Mouse (Mus musculus) cerebellum, adult 2 months (tissue): ENCODE measurements at regions not wholly inside any gene's neighbourhood (a gene's known extent, or its start where the extent isn't known, plus 50 kb on each side); places are given as distances from the start of the nearest gene placed in this dataset.
"Not testable (repeated sequence)": the region's sequence is repeated elsewhere in the genome, so short reads cannot be mapped to it uniquely, and the experiment has no call there.

ENCODE experiments used
- DNase-seq, 2 experiments: peaks; one replicate each; pipeline ENCODE4 v3.0.0; 2021
- H3K27ac ChIP-seq: fragments of 200-500 bp; 2 replicates; pipeline ENCODE4 v1.5.1; 2012; ENCODE audit warnings: low read length, control low read depth, inconsistent platforms; ENCODE audit not compliant: insufficient read depth
- H3K27me3 ChIP-seq: fragments of 200-500 bp; 2 replicates; pipeline ENCODE4 v1.6.1; 2012; ENCODE audit warnings: inconsistent platforms, mild to moderate bottlenecking, low read length, moderate library complexity; ENCODE audit not compliant: control insufficient read depth, insufficient read depth
- H3K4me1 ChIP-seq: fragments of 200-500 bp; 2 replicates; pipeline ENCODE4 v1.6.1; 2011; ENCODE audit warnings: low read length; ENCODE audit not compliant: control insufficient read depth, insufficient read depth
- H3K4me3 ChIP-seq: fragments of 200-500 bp; replicated peaks from 2 replicates; pipeline ENCODE3; 2011; ENCODE audit warnings: mild to moderate bottlenecking, low read depth, low read length, control low read depth; ENCODE audit not compliant: insufficient read depth
- CTCF ChIP-seq: fragments of 200-500 bp; IDR thresholded peaks from 2 replicates; pipeline ENCODE4 v1.5.1; 2011; ENCODE audit warnings: low read depth, mild to moderate bottlenecking, control low read depth, low read length, moderate library complexity, borderline replicate concordance; ENCODE audit not compliant: insufficient read depth
- POLR2A ChIP-seq: fragments of 200-500 bp; IDR thresholded peaks from 2 replicates; pipeline ENCODE4 v1.6.1; 2011; ENCODE audit warnings: low read length, control low read depth, borderline replicate concordance; ENCODE audit not compliant: insufficient read depth
- WGBS: fragments of 180-500 bp; shearing (Covaris S2); methylation state at CpG from one replicate; pipeline ENCODE4 v1.1.7; 2018; 5-methylcytosine and 5-hydroxymethylcytosine counted together

DNA sequence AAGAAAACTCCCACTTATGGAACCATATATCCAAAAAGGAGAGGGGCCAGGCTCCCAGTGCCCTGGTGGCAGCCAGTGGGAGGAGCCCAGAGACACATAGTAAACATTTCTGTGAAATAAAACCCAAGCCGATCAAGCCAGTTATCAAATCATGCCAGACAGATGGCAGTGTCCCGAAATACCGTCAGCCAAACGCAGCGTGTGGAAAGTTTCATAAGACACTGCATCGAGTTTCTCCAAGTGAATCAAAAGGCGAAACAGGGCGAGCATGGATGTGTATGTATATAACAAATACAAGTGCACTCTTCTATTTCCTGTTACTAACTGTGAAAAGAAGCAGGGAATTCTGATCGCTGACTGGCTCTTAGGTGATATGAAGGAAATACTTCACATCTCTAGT, 154.8 kb upstream of the Zfp637 start:
- Histone ChIP-seq H3K27me3 (no peaks in the 10 kb centered on the region), H3K4me1 (no peaks in the 10 kb centered on the region), H3K27ac (no peak overlapping the region), H3K4me3 (no peak overlapping the region)
- TF ChIP-seq CTCF (no peak), POLR2A (no peak)
- no peak for DNase-seq
- 56% methylated on average over 9 of the region's 9 CpGs for WGBS

DNA sequence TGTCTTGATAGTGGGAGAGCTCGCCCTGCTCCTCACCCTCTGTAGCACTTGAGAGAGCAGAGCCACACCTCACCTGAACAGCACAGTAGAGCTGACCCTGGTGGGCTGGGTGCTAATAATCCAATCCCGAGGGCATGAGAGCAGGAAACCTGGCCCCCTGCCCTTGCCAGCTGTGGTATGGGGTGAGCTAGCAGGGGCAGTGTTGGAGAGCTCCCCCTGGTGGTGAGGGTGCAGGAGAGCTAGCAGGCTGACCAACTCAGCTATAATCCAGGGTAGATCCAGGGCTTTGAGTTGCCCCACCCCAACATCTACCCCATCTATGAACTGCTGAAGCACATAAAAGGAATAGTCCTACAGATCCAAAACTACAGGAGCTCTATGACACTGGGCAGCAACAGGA, 153.9 kb upstream of the Zfp637 start:
- Histone ChIP-seq H3K27me3 (no peaks in the 10 kb centered on the region), H3K4me1 (no peaks in the 10 kb centered on the region), H3K4me3 (no peak overlapping the region), H3K27ac (no peak overlapping the region)
- TF ChIP-seq CTCF: no peak
- TF ChIP-seq POLR2A: no peak
- DNase-seq: peak in 1 of 2 experiments; percentile 7
- whole genome bisulfite sequencing: 77% methylated on average over 2 of the region's 2 CpGs

DNA sequence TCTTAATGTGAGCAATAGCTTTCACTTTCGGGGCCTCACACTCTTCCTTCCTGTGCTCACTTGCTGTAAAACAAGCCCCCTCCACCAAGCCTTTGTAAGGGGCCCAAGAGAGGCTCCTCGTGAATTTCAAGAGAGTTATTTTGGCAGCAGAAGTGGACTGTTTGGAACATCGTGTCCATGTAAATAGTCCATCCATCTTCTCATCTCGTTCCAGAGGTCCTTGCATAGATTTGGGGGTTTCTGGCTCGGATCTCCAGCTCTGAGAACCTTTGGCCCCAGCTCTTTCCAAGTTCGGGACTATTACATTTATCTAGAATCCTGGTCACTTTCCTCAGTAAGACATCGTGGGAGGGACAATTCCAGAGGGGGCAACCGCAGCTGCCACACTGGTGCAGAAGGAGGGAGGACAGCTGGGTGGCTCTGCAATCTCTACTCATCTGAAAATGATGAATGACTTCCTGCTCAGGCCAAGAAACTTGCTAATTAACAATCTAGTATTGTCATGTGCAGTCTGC, 152.3 kb upstream of the Zfp637 start:
- H3K4me3 ChIP-seq: no peak overlapping the region
- no peak for DNase-seq
- TF ChIP-seq CTCF: no peak
- no peak for TF ChIP-seq POLR2A
- no peaks in the 10 kb centered on the region for H3K4me1 ChIP-seq
- H3K27me3 ChIP-seq: no peaks in the 10 kb centered on the region
- no peak overlapping the region for H3K27ac ChIP-seq
- 27% methylated on average over 8 of the region's 8 CpGs for WGBS

DNA sequence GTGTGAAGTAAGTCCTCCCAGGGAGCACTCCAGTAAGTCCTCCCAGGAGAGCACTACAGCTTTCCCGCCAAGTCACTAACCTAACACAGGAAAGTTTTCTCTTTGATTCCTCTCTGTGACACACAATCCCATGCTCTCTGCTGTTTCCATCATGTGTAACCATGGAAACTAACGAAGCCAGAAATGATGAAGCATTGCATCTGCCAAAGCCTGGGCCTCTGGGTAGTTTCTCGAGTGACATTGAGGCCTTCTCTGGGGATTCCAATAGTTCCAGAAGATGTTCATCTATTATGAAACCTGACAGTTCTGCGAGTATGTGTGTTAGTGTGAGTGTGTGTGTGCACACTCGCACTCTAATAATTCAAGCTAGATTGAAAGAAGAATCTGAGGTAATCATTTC, 140.7 kb upstream of the Zfp637 start:
- Histone ChIP-seq H3K4me1 (no peaks in the 10 kb centered on the region), H3K4me3 (no peak overlapping the region), H3K27ac (no peak overlapping the region), H3K27me3 (no peaks in the 10 kb centered on the region)
- no peak for DNase-seq
- TF ChIP-seq CTCF (no peak), POLR2A (no peak)
- WGBS: 46% methylated on average over 5 of the region's 5 CpGs

DNA sequence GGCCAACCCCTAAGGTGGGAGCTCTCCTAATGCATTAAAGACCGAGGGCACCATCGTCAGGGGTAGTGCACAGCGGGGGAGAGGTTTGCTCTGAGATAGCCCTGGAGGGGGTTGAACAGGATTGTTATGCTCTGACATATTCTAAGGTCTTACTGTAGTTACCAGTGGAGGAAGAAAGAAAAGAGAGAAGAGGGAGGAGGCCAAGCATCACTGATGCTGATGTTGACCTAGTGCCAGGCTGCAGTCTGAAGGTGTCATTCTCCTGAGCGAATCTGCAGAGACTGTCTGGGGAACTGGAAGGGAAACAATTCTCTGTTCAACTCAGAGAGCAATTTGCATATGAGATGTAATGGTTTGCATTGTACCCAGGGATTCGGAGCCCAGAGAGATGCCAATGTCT, 139.4 kb upstream of the Zfp637 start:
- DNase-seq: no peak
- no peak overlapping the region for H3K27ac ChIP-seq
- TF ChIP-seq CTCF (no peak), POLR2A (no peak)
- no peaks in the 10 kb centered on the region for H3K27me3 ChIP-seq
- H3K4me3 ChIP-seq: no peak overlapping the region
- WGBS: 76% methylated on average over 5 of the region's 5 CpGs
- no peaks in the 10 kb centered on the region for H3K4me1 ChIP-seq

DNA sequence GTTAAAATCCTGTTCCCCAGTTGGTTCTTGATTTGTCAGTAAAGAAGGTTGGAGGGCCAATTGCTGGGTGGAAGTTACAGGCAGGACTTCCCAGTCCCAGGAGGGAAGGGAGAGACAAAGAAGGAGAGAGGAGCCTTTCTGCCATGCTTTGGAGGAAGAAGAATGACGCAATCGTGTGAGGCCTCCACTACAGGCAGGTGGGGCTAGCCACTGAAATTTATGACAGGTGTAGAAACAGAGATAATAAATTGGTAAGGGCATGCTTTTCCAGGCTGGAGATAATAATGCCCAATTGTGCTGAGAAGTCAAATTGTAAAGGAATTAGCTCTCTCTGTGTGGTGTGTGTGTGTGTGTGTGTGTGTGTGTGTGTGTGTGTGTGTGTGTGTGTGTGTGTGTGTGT, 135.0 kb upstream of the Zfp637 start:
- TF ChIP-seq POLR2A (no peak), CTCF (no peak)
- Histone ChIP-seq H3K4me1 (no peaks in the 10 kb centered on the region), H3K27ac (no peak overlapping the region), H3K27me3 (no peaks in the 10 kb centered on the region), H3K4me3 (no peak overlapping the region)
- DNase-seq: no peak
- 82% methylated on average over 2 of the region's 2 CpGs for WGBS

DNA sequence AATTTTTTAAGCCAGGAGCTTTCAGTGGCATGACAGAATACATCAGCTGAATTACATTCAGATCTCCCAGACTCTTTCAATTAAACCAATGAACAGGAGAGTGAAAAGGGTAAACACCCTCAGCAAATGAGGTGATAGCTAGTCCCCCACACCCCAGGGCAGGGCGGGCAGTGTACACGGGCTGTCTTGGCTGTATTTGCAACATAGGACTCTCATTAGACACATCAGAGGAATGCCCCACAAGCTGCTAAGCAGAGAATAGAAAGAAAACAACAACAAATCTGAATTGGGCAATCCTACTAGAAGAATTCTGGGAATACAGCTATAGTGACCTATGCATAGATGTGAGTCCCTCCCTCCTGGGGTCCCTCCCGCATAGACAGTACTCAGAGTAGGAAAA, 131.8 kb upstream of the Zfp637 start:
- WGBS: 78% methylated on average over 3 of the region's 3 CpGs
- no peaks in the 10 kb centered on the region for H3K27me3 ChIP-seq
- TF ChIP-seq CTCF (no peak), POLR2A (no peak)
- H3K4me3 ChIP-seq: no peak overlapping the region
- H3K4me1 ChIP-seq: no peaks in the 10 kb centered on the region
- no peak overlapping the region for H3K27ac ChIP-seq
- DNase-seq: no peak

DNA sequence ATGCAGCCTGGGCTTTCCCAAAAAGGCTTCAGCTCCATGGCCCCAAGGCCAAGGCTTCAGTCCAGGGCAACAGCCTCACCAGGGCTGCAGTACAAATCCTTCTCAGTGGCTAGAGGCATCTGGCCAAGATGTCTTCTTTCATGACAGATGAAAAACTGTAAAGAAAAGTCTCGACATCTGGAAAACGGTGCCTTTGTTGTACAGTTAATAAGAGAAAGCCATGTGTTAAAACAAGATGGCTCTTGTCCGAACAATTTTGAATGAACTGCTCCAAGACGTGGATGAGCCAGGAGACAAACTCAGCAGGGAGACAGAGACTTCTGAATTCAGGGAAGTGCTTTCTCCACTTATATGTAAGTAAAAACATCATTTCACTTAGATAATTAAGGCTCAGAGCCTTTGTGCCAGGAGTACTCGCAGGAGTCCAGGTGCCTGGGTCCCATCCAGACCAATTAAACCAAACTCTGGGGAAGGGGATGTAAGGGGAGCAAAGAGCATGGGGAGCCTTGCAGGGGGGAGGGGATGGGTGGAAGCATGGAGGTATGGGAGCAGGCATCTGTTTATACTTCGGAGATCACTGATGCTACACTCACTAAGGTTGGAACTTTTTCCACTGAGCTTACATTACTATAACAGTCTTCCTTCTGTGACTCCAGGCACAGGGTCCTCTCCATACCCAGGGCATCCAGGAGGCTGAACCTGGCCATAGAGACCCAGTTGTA, 125.8 kb upstream of the Zfp637 start:
- H3K27ac ChIP-seq: no peak overlapping the region
- no peak overlapping the region for H3K4me3 ChIP-seq
- no peaks in the 10 kb centered on the region for H3K27me3 ChIP-seq
- DNase-seq: no peak
- WGBS: 49% methylated on average over 6 of the region's 6 CpGs
- TF ChIP-seq POLR2A (no peak), CTCF (no peak)
- H3K4me1 ChIP-seq: no peaks in the 10 kb centered on the region

DNA sequence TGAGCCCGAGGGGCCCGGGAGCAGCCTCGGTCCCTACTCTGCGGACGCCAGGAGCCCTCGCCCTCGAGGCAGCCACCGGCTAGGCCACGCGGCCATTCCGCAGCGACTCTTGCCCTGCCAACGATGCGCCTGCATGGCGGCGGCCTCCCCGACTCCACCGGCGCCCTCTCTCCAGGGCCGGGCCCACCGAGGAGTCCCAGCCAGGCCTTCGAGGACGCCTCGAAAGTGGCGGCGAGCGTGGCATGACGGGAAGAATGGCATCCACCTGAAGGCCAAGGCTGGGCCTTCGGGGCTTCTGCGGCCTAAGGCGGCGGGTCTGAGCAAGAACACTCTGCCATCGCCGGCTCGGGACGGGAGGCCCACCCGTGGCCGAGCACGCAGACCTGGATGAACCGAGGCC, 124.6 kb upstream of the Zfp637 start:
- 95% methylated on average over 11 of the region's 40 CpGs for whole genome bisulfite sequencing
- DNase-seq, H3K4me1 ChIP-seq, H3K27ac ChIP-seq, H3K27me3 ChIP-seq, H3K4me3 ChIP-seq: not testable (repeated sequence)

DNA sequence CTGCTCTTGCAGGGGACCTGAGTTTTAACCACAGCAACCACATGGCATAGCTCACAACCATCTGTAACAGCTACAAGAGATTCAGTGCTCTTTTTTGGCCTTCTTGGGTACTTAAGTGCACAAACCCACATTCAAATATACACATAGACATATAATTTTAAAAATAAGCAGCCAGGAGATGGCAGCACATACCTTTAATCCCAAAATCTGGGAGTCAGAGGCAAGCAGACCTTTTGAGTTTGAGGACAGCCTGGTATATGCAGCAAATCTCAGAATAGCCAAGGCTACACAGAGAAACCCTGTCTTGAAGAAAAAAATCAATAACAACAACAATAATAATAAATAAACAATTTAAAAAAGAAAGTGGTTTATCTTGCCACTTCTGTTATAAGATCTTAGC, 88.6 kb upstream of the Zfp637 start:
- H3K4me1 ChIP-seq: not testable (repeated sequence)

DNA sequence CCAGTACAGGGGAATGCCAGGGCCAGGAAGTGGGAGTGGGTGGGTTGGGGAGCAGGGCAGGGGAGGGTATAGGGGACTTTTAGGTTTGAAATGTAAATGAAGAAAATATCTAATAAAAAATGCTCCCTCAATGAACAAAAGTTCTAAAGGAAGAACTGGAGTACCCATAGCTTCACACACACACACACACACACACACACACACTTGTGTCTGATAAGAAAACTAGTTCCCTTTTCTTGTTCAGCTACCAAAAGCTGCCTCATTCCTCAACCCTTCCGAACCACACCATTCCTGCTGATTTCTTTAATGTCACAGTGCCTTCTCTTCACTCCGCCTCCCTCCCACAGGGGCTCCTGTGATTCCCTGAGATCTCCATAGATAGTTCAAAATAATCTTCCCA, 85.3 kb upstream of the Zfp637 start:
- not testable (repeated sequence) for H3K27ac ChIP-seq, H3K4me3 ChIP-seq, DNase-seq, H3K4me1 ChIP-seq, H3K27me3 ChIP-seq
- 88% methylated on average over 2 of the region's 2 CpGs for WGBS

More for the DNA sequence above, 88.6 kb upstream of the Zfp637 start:
- DNase-seq, H3K4me3 ChIP-seq, H3K27me3 ChIP-seq, H3K27ac ChIP-seq: not testable (repeated sequence)
